Mouse (Mus musculus): ENCODE results near the gene Sox6.

Gene Sox6

DNA sequence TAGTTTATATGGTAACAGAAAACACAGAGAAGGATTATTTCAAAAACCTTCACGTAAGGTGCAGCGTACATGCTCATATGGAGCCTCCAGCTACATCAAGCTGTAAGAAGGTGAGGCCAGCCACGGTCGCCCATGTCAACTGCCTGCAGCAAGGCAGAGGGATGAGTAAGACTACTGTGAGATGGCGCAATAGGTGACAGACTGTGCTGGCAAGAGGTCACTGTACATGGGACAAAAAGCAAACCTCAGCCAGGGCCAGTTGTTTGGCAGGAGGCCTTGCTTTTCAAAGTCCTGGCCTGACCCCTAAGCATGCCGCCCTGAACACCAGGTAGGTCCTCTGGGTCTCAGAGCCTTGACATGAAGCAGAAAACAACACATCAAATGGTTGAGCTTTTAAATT lies 194.2 kb downstream of the Sox6 start:
- Histone ChIP-seq H3K4me3 (replicated peaks; ENCODE audit: low read length) (no peak overlapping the region), H3K27me3 (ENCODE audit: insufficient read depth, low read length) (no peaks in the 10 kb centered on the region), H3K4me1 (replicated peaks; ENCODE audit: low read depth, low read length) (no peaks in the 10 kb centered on the region), H3K36me3 (ENCODE audit: insufficient read depth, low read length) (no peaks in the 10 kb centered on the region), H3K9me3 (ENCODE audit: low read length) (no peaks in the 10 kb centered on the region)
- no peak for TF ChIP-seq POU5F1 (IDR thresholded peaks at IDR 0.05; ENCODE audit: borderline replicate concordance, low read length)
- TF ChIP-seq CTCF (conservative IDR thresholded peaks at IDR 0.05; ENCODE audit: low read length), result no peak
- TF ChIP-seq NANOG (IDR thresholded peaks at IDR 0.05; ENCODE audit: borderline replicate concordance, low read length), result no peak

DNA sequence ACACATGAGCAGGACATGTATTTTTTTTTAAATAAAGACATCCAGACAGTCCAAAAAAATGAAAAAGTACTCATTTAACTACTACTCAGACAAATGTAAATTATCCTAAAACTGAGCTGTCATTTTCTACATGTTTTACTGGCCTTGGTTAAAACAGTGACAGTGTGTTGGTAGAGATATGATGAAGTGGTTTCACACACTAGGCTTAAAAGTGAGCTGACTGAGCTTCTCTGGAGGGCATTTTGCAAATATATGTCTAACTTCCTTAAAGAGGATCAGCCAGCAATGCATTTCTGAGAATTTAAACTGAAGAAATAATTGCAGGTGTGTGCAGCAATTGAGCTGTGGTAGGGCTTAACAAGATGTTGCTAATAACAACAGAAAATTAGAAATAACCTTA lies 196.3 kb downstream of the Sox6 start:
- Histone ChIP-seq H3K36me3 (ENCODE audit: insufficient read depth, low read length) (no peaks in the 10 kb centered on the region), H3K27me3 (ENCODE audit: insufficient read depth, low read length) (no peaks in the 10 kb centered on the region), H3K4me1 (replicated peaks; ENCODE audit: low read depth, low read length) (no peaks in the 10 kb centered on the region), H3K9me3 (ENCODE audit: low read length) (no peaks in the 10 kb centered on the region), H3K4me3 (replicated peaks; ENCODE audit: low read length) (no peak overlapping the region)
- no peak for TF ChIP-seq CTCF (conservative IDR thresholded peaks at IDR 0.05; ENCODE audit: low read length)
- no peak for TF ChIP-seq POU5F1 (IDR thresholded peaks at IDR 0.05; ENCODE audit: borderline replicate concordance, low read length)
- TF ChIP-seq NANOG (IDR thresholded peaks at IDR 0.05; ENCODE audit: borderline replicate concordance, low read length), result no peak

DNA sequence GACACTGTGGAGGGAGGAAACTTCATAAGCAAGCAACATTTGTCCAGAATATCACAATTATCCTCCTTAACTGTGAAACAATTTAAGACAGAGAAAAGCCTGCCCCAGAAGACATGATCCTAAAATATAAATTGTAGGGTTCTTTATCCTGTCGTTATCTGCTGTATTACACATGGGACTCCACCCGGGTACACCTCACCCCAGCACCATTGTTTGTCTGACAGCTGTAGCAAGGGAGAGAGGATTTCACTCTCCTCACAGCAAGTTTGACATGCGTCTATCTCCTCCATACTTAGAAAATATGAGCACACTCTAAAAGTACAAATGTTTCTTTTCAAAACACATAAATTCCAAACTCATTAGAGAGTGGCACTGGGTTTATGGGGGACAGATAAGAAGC lies 198.0 kb downstream of the Sox6 start:
- Histone ChIP-seq H3K36me3 (ENCODE audit: insufficient read depth, low read length) (no peaks in the 10 kb centered on the region), H3K27me3 (ENCODE audit: insufficient read depth, low read length) (no peaks in the 10 kb centered on the region), H3K4me1 (replicated peaks; ENCODE audit: low read depth, low read length) (no peaks in the 10 kb centered on the region), H3K9me3 (ENCODE audit: low read length) (no peaks in the 10 kb centered on the region), H3K4me3 (replicated peaks; ENCODE audit: low read length) (no peak overlapping the region)
- TF ChIP-seq NANOG (IDR thresholded peaks at IDR 0.05; ENCODE audit: borderline replicate concordance, low read length), result no peak
- no peak for TF ChIP-seq CTCF (conservative IDR thresholded peaks at IDR 0.05; ENCODE audit: low read length)
- no peak for TF ChIP-seq POU5F1 (IDR thresholded peaks at IDR 0.05; ENCODE audit: borderline replicate concordance, low read length)

DNA sequence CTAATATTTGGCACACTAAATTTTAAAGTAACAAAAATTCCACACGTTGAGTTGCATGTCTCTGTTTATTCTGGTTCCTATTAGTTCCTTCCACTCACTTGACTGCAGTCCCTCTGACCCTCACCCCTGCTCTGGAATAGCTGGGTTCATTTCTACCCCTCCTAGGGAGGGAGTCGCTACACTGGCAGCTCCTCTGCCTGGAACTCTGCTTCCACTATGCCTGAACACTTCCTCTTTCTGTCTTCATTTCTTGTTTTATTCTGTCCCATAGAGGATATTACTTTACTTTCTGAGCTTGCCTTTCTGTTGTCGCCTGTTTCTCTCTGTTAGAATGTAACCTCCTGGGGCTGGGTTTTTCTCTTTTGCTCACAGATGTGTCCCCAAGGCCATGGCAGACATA lies 203.6 kb downstream of the Sox6 start:
- Histone ChIP-seq H3K27me3 (ENCODE audit: insufficient read depth, low read length) (no peaks in the 10 kb centered on the region), H3K9me3 (ENCODE audit: low read length) (no peaks in the 10 kb centered on the region), H3K4me3 (replicated peaks; ENCODE audit: low read length) (no peak overlapping the region), H3K36me3 (ENCODE audit: insufficient read depth, low read length) (no peaks in the 10 kb centered on the region), H3K4me1 (replicated peaks; ENCODE audit: low read depth, low read length) (0 out of 2 replicates have a peak, but pooled peaks cover 5% of the 10 kb centered on the region)
- no peak for TF ChIP-seq CTCF (conservative IDR thresholded peaks at IDR 0.05; ENCODE audit: low read length)
- no peak for TF ChIP-seq POU5F1 (IDR thresholded peaks at IDR 0.05; ENCODE audit: borderline replicate concordance, low read length)
- TF ChIP-seq NANOG (IDR thresholded peaks at IDR 0.05; ENCODE audit: borderline replicate concordance, low read length), result no peak

DNA sequence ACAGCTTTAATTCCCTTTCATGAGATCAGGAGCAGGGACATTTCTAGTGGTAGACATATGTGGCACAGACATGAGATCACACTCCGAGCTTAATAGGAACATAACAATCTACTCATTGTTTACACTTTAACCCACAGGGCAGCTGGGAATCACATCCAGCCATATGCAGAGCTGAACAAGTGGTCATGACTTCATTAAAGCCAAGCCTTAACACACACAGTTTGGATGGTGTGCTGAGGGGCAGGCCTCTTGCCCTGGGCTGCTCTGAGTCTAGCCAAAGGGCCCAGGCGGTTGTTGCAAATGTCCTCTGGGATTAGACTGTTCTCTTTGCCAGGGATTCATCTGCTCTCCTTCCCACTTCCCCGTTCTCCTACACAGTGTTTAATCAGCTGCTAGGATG lies 204.9 kb downstream of the Sox6 start:
- Histone ChIP-seq H3K4me3 (replicated peaks; ENCODE audit: low read length) (no peak overlapping the region), H3K4me1 (replicated peaks; ENCODE audit: low read depth, low read length) (0 out of 2 replicates have a peak, but pooled peaks cover 5% of the 10 kb centered on the region)

DNA sequence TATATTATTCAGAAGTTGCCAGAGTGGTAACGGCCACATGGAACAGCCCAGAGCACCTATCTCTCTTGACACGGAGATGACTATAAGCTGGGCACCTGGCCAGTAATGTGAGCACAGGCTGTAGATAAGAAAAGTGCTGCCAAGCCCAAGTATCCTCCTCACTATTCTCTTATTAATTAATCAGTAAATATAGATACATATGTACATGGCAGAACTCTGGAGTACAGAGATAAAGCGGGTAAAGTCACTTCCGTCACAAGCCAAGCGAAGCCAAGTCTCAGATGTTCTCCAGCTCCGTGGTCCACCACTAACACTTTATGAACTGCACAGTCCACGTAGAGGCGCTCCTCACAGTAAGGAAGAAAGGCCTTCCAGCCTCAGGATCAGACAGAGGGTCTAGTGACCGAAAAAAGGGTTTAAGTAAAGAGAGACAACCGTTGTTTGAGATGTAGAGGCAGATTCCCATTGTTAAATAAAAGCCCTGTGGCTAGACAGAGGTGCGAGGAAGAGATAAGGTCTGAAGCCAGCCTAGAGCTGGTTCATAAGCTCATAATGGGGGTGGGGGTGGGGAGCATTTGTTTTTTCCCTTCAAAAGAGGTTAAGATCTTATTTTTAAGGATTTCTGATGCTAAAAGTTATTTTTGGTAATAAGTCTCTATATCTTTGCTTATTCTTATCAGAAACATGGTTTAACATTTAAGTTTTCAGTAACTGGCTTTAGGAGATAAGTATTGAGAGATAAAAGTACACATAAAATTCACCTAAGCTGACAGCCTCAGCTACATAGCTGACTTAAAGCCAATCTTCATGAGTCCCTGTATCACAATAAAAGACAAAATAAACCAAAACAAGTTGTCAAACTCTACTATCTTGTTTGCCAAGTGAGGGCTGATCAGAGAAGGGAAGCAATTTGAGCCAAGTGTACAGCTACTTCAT lies 207.4 kb downstream of the Sox6 start:
- TF ChIP-seq POU5F1 (IDR thresholded peaks at IDR 0.05; ENCODE audit: borderline replicate concordance, low read length) (no peak), CTCF (conservative IDR thresholded peaks at IDR 0.05; ENCODE audit: low read length) (no peak), NANOG (IDR thresholded peaks at IDR 0.05; ENCODE audit: borderline replicate concordance, low read length) (no peak)
- H3K4me3 ChIP-seq (replicated peaks; ENCODE audit: low read length), result no peak overlapping the region
- no peaks in the 10 kb centered on the region for H3K9me3 ChIP-seq (ENCODE audit: low read length)
- H3K4me1 ChIP-seq (replicated peaks; ENCODE audit: low read depth, low read length), result 0 out of 2 replicates have a peak, but pooled peaks cover 5% of the 10 kb centered on the region
- H3K36me3 ChIP-seq (ENCODE audit: insufficient read depth, low read length), result no peaks in the 10 kb centered on the region
- no peaks in the 10 kb centered on the region for H3K27me3 ChIP-seq (ENCODE audit: insufficient read depth, low read length)

More for the DNA sequence above, 204.9 kb downstream of the Sox6 start:
- Histone ChIP-seq H3K9me3 (ENCODE audit: low read length) (no peaks in the 10 kb centered on the region), H3K36me3 (ENCODE audit: insufficient read depth, low read length) (no peaks in the 10 kb centered on the region), H3K27me3 (ENCODE audit: insufficient read depth, low read length) (no peaks in the 10 kb centered on the region)
- TF ChIP-seq CTCF (conservative IDR thresholded peaks at IDR 0.05; ENCODE audit: low read length), result no peak

DNA sequence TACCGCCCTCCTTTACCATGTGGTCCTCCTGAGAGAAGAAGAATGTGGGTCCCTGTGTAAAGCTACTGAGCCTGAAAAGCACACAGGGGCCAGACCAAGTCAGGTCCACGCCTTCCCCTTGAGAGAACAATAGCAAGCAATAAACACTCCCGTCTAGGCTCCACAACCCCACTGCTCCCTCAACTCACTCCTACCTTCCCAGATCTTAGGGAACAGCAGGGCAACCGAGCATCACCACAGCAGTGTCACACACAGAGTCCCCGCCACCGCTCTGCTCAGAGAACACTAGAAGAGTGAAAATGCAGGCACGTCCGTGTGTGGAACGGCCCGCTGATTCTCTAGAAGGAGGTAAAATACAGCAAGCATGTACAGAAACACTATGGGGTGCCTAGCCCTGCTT lies 208.2 kb downstream of the Sox6 start:
- H3K9me3 ChIP-seq (ENCODE audit: low read length), result no peaks in the 10 kb centered on the region
- H3K27me3 ChIP-seq (ENCODE audit: insufficient read depth, low read length), result no peaks in the 10 kb centered on the region
- no peaks in the 10 kb centered on the region for H3K36me3 ChIP-seq (ENCODE audit: insufficient read depth, low read length)
- H3K4me1 ChIP-seq (replicated peaks; ENCODE audit: low read depth, low read length), result 0 out of 2 replicates have a peak, but pooled peaks cover 5% of the 10 kb centered on the region
- no peak for TF ChIP-seq POU5F1 (IDR thresholded peaks at IDR 0.05; ENCODE audit: borderline replicate concordance, low read length)
- TF ChIP-seq NANOG (IDR thresholded peaks at IDR 0.05; ENCODE audit: borderline replicate concordance, low read length), result no peak
- no peak for TF ChIP-seq CTCF (conservative IDR thresholded peaks at IDR 0.05; ENCODE audit: low read length)
- H3K4me3 ChIP-seq (replicated peaks; ENCODE audit: low read length), result no peak overlapping the region

DNA sequence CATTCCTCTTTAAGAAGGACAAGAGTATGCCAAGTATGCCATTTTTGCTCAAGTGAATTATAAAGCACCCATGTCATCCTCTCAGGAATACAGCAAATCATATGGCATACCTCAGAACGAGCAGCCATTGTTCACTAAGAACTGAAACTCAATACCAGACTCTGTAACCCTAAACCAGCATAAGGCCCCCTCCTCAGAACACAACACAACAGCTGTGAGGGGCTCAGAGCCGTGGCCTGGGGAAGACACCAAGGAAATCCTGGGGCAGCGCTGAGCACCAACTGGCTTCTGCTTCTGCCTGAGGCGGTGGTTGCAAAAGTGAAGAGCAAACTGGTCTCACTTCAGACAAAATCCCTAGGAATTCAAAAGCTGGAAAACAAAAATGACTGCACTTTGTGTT lies 208.8 kb downstream of the Sox6 start:
- H3K36me3 ChIP-seq (ENCODE audit: insufficient read depth, low read length), result no peaks in the 10 kb centered on the region
- H3K4me1 ChIP-seq (replicated peaks; ENCODE audit: low read depth, low read length), result 0 out of 2 replicates have a peak, but pooled peaks cover 5% of the 10 kb centered on the region
- TF ChIP-seq POU5F1 (IDR thresholded peaks at IDR 0.05; ENCODE audit: borderline replicate concordance, low read length) (no peak), NANOG (IDR thresholded peaks at IDR 0.05; ENCODE audit: borderline replicate concordance, low read length) (no peak), CTCF (conservative IDR thresholded peaks at IDR 0.05; ENCODE audit: low read length) (no peak)
- H3K4me3 ChIP-seq (replicated peaks; ENCODE audit: low read length), result no peak overlapping the region
- no peaks in the 10 kb centered on the region for H3K9me3 ChIP-seq (ENCODE audit: low read length)
- H3K27me3 ChIP-seq (ENCODE audit: insufficient read depth, low read length), result no peaks in the 10 kb centered on the region
